Mouse (Mus musculus) bone marrow macrophage, adult 2 months (primary cell): ENCODE data around the gene Vps13a. TPM values are rescaled to one million over a fixed set of nuclear protein-coding genes. Genes with fewer than 3 reads are reported as not detected.
"Not testable (repeated sequence)": the region's sequence is repeated elsewhere in the genome, so short reads cannot be mapped to it uniquely, and the experiment has no call there.

Experiments used
- H3K27ac ChIP-seq: 2 replicates; pipeline ENCODE4 v1.5.1; 2012; ENCODE audit warnings: low read depth, low read length; ENCODE audit not compliant: insufficient read depth
- H3K4me1 ChIP-seq: 2 replicates; pipeline ENCODE4 v1.6.1; 2012; ENCODE audit warnings: low read length; ENCODE audit not compliant: control insufficient read depth, insufficient read depth
- H3K4me3 ChIP-seq: 2 replicates; pipeline ENCODE4 v1.5.1; 2012; ENCODE audit warnings: mild to moderate bottlenecking, low read length, moderate library complexity; ENCODE audit not compliant: insufficient read depth
- CTCF ChIP-seq: IDR thresholded peaks from 2 replicates; pipeline ENCODE4 v1.5.1; 2012; ENCODE audit warnings: low read depth, mild to moderate bottlenecking, low read length, moderate library complexity
- POLR2A ChIP-seq: IDR thresholded peaks from 2 replicates; pipeline ENCODE4 v1.6.1; 2012; ENCODE audit warnings: mild to moderate bottlenecking, low read depth, low read length, borderline replicate concordance
- polyA plus RNA-seq: library from polyadenylated mRNA; stranded (reverse); fragments of >200 nt; gene quantifications from 2 replicates; pipeline ENCODE4 v1.2.4, GENCODE M21; 2012; ENCODE audit not compliant: missing spikeins, insufficient read depth, insufficient read length

The Vps13a gene
- polyA plus RNA-seq = 24.6 and 27.5 TPM in 2 replicates

GRCm38 (mm10) chr19:16780790-16781384 lies at the start of gene Vps13a:
Gene Vps13a, minus strand, starts transcription at chr19:16780933.
- peaks cover 15% of the 10 kb centered on the region for H3K4me1 ChIP-seq
- H3K27ac ChIP-seq = peak within 1 kb of the TSS; percentile 0
- TF ChIP-seq CTCF = no peak
- no peak for TF ChIP-seq POLR2A
- peak within 1 kb of the TSS; percentile 73 for H3K4me3 ChIP-seq

DNA sequence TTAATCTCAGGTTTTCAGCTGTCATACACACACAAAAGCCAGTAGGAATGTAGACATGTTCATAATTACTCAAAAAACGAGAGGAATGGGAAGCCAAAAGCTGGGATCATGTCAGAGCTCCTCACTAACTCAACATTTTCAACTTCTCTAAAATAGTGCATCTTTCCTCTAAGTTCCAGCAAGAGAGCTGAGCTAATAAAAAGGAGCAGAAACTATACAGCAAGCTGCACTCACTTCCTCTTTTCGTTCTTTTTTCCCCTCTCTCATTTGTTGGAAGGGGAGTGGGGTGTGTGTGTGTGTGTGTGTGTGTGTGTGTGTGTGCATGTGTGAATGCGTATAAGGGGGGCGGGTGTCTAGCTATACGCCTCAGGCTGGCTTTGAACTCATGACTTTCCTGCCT lies 46.9 kb upstream of the Vps13a start:
- H3K27ac ChIP-seq = no peak overlapping the region
- TF ChIP-seq POLR2A = no peak
- H3K4me1 ChIP-seq = no peaks in the 10 kb centered on the region
- H3K4me3 ChIP-seq = no peak overlapping the region

GRCm38 (mm10) chr19:16825228-16825627 lies 44.5 kb upstream of the Vps13a start:
- TF ChIP-seq POLR2A (no peak), CTCF (no peak)
- Histone ChIP-seq H3K4me3 (no peak overlapping the region), H3K27ac (no peak overlapping the region), H3K4me1 (no peaks in the 10 kb centered on the region)

DNA sequence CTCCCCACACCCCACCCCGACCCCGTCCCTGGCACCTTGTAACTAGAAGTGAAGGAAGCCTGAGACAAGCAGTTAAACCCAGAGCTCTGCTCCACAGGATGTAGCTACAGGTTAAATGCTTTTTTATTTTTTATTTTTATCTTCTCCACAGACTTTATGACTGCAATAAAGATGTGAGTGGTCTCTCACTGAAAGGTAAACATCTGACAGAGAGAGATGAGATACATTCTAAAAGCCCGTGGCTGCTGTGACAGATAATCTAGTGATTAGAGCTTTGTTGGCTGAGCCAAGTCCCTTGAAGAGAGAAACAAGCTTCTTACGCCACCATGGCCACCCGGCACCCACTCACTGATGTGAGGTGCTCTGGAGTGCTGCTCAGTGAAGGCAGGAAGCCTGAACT lies 34.1 kb upstream of the Vps13a start:
- Histone ChIP-seq H3K4me1 (peaks cover 3% of the 10 kb centered on the region), H3K27ac (no peak overlapping the region), H3K4me3 (no peak overlapping the region)
- TF ChIP-seq POLR2A = no peak
- TF ChIP-seq CTCF = no peak

DNA sequence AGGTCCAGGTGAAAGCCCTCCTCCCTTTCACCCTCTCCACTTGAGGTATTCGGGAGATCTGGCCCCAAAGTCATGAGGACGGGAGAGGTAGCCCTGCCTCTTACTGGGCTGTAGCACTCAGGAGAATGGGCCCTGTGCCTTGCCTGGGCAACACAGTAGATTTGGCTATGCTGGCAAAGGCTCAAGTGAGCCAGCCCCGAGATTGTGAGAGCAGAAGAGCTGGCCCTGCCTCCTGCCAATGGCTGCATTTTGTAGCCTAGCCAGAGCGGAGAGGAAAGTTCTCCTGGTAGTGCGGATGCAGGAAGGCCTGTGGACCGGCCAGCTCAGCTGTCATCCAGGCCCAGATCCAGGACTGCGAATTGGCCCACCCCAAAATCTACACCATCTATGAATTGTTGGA lies 32.6 kb upstream of the Vps13a start:
- Histone ChIP-seq H3K4me1 (peaks cover 3% of the 10 kb centered on the region), H3K4me3 (no peak overlapping the region), H3K27ac (no peak overlapping the region)
- TF ChIP-seq POLR2A (no peak), CTCF (no peak)

- no peak overlapping the region for H3K27ac ChIP-seq
- H3K4me1 ChIP-seq = peaks cover 3% of the 10 kb centered on the region
- TF ChIP-seq CTCF (no peak), POLR2A (no peak)
- no peak overlapping the region for H3K4me3 ChIP-seq
Observed at GRCm38 (mm10) chr19:16812072-16812608, 31.4 kb upstream of the Vps13a start.

DNA sequence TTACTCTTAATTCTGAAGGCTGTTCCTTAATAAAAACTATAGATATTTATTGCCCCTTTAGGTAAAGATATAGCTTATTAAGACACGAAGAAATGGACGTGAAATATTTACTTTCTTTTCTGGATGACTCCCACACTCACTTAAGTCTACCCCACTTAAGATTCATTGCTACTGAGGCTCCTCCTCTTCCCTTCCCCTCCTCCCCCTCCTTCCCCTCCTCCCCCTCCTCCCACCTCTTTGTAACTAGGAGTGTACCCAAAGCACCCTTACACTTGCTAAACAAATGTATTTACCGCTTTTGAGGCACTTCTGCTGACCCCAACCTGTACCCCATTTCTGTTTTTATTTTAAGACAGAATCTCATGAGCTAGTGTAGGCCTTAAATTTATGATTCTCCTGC lies 24.4 kb upstream of the Vps13a start:
- H3K4me3 ChIP-seq = no peak overlapping the region
- no peaks in the 10 kb centered on the region for H3K4me1 ChIP-seq
- TF ChIP-seq CTCF (no peak), POLR2A (no peak)
- H3K27ac ChIP-seq = no peak overlapping the region

- Histone ChIP-seq H3K4me1 (no peaks in the 10 kb centered on the region), H3K4me3 (no peak overlapping the region), H3K27ac (no peak overlapping the region)
- no peak for TF ChIP-seq CTCF
- no peak for TF ChIP-seq POLR2A
Observed at GRCm38 (mm10) chr19:16804578-16804977, 23.8 kb upstream of the Vps13a start.

GRCm38 (mm10) chr19:16802707-16803106 lies 22.0 kb upstream of the Vps13a start:
- Histone ChIP-seq H3K4me1 (no peaks in the 10 kb centered on the region), H3K4me3 (no peak overlapping the region)

DNA sequence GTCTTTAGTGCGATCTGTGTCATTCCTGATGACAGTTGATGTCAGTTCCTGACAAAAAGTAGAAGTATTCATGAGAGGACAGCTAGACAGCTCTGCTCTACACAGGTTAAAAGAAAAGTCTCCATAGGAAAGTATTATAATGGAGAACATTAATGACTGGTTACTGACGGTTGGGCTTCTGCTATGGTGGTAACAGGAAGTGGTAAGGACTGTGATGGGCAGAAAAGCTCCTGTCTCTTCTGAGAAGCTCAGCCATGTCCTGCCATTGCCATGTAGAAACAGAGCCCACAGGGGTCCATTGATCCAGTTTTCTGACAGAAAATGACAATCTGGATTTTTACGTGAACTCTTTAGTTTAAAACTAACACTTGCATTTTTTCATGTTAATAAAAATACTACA lies 21.4 kb upstream of the Vps13a start:
- TF ChIP-seq CTCF (no peak), POLR2A (no peak)
- Histone ChIP-seq H3K4me3 (no peak overlapping the region), H3K4me1 (no peaks in the 10 kb centered on the region), H3K27ac (no peak overlapping the region)

More at GRCm38 (mm10) chr19:16802707-16803106, 22.0 kb upstream of the Vps13a start:
- TF ChIP-seq CTCF (no peak), POLR2A (no peak)
- H3K27ac ChIP-seq = no peak overlapping the region

DNA sequence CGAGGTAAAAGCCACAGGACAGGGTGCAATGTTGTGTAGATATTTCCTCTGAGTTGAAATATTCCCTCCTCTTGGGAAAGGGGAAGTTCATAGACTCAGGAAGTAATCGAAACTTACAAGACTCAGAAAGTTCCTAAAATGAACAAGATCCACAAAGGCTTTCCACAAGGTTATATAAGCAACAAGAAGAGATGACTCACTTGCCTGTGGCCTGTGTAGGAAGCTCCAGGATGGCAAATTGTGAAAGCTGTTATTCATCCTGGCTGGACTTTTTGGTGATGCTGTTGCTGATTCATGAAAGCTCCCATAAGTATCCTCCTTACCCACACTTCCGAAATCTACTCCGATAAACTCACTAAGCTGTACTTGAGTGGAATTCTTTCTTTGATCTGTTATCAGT lies 17.2 kb upstream of the Vps13a start:
- Histone ChIP-seq H3K4me3 (no peak overlapping the region), H3K27ac (no peak overlapping the region), H3K4me1 (no peaks in the 10 kb centered on the region)
- TF ChIP-seq CTCF (no peak), POLR2A (no peak)

- not testable (repeated sequence) for H3K27ac ChIP-seq, H3K4me1 ChIP-seq, H3K4me3 ChIP-seq
Observed at GRCm38 (mm10) chr19:16794486-16794885, 13.8 kb upstream of the Vps13a start.
